Mouse (Mus musculus): Measurements from ENCODE around the gene Fam117a.
A peak's percentile ranks its signal among the peaks of the same experiment; 100 is the strongest.

Fam117a gene

DNA sequence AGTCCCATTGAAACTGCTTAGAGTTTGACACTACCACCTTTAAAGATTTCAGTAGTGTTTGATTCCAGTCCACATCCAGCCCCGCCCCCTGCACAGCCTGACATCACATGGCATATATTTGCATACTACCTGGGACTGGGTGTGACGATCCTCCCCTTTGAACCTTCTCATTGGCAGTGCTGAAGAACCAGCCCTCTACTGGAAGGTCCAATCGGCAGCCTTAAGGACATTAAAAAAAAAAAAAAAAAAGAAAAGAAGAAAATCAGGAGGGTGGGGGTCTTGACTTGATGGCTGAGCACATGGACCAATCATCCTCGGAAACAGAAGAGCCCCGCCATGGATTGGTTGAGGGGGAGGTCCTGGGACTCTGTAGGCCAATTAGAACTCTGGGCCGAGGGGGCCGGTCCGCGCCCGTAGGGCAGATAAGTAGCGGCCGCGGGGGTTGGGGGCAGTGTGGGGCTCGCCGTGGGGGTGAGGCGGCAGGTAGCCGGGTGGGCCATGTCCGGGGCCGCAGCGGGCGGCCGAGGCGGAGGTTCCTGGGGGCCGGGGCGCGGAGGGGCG lies at the start of gene Fam117a:
Gene Fam117a (plus strand): TSS at position 451 of the 561 bp plus-strand sequence.
- peak; percentile 91 to 93 for DNase-seq (ENCODE audit: low spot score in 2 of 2)

DNA sequence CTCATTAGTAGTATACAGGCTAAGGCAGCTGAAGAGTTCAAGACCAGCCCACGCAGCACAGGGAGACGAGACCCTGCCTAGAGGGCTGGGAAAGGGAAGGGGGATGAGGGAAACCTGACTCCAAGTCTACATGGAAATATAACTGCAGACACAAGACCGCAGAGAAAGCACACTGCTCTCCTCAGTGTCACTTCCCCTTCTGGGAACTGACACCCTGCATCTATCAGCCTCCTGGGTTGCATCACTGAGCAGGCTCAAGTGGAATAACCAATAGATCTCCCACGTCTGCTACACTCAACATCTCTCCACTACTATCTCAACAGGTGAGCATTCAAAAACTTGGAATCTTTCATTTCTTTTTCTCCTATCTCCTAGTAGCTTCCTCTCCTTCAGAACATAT lies 44.8 kb upstream of the Fam117a start:
- no peak for DNase-seq (ENCODE audit: low spot score in 2 of 2)

DNA sequence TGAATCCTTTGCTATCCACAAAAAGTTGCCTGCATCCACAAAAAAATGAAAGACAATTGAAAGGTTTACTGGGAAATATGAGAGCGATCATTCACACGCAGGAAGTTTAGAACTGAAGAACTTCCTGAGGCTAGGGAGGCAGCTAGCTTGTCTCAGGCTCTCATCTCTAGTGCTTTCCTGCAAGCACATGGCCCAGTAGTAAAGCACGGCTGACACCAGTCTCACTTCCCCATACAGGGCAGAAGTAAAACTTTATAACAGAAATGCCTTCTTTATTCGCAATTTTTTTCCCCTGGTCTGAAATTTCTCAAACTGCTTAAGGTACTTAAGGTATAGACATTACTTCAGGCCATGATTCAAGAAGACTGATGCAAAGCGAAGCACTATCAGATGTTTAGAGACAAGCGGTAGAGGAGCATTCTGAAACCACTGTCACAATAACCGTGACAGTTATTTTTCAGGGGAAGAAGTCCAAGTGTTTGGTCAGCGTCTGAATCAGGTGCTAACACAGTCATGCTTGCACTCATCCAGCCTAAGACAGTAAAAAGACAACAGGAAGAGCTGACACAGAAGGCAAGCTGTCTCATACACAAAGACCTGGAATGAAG lies 43.7 kb upstream of the Fam117a start:
- DNase-seq (ENCODE audit: low spot score in 2 of 2), result no peak

DNA sequence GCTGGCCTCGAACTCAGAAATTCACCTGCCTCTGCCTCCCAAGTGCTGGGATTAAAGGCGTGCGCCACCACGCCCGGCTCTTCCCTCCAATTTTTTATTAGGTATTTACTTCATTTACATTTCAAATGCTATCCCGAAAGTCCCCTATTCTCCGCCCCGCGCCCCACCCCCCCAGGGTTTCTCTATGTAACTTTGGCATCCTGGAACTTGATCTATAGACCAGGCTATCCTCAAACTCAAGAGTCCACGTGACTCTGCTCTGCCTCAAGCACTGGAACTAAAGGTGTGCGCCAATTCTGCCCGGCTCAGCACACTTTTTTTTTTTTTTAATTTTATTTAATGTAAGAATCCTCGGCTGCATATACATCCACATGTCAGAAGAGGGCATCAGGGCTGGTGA lies 41.1 kb upstream of the Fam117a start:
- DNase-seq (ENCODE audit: low spot score in 2 of 2), result no peak

DNA sequence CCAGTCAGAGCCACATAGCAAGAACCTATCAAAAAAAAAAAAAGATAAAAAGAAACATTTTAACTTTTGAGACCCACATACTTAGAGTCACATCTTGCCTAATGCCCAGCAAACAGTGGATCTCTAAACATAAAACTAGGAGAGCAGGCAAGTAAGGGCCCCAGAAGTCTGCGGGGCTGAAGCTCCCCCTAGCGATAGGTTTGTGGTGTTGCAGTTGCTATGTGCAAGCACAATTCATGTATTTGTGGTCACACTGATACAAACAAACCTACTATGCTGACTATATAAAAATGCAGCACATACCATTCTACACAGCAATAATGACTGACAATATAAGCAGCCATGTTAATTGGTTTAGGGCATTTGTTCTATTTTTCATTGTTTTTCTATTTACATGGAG lies 38.7 kb upstream of the Fam117a start:
- no peak for DNase-seq (ENCODE audit: low spot score in 2 of 2)

DNA sequence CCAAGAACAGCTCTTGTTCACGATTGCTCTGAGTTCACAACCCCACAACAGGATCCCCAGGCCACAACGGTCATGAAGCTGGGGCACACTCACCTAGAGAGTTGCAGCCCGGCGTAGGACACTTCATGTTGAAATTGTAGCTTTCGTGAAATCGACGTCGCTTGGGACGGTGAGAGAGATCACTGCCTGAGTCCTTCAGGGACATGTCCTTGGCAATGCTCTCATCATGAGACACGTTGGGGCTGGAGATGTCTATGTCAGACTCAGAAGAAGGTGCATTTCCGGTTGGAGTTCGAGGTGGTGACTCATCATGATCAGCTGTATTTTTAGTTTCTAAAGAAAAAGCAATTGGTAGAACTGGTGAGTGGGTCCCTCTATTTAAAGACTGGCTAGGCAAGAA lies 36.9 kb upstream of the Fam117a start:
- no peak for DNase-seq (ENCODE audit: low spot score in 2 of 2)

DNA sequence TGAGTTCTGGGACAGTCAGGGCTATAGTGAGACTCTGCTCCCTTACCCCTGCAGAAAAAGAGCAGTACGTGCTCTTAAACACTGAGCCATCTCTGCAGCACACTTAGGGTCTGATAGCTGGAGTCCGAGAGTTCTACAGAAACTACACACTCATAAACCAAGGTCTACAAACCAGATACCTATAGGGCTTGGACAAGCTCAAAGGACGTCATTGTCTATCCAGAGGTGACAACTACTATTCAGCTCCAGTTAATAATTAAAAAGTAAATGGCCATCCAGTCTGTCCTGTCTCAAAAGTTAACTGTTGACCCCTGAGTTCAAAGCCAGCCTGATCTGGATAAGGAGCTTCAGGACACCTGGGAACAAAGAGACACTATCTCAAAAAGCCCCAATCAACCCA lies 35.0 kb upstream of the Fam117a start:
- DNase-seq (ENCODE audit: low spot score in 2 of 2), result no peak

DNA sequence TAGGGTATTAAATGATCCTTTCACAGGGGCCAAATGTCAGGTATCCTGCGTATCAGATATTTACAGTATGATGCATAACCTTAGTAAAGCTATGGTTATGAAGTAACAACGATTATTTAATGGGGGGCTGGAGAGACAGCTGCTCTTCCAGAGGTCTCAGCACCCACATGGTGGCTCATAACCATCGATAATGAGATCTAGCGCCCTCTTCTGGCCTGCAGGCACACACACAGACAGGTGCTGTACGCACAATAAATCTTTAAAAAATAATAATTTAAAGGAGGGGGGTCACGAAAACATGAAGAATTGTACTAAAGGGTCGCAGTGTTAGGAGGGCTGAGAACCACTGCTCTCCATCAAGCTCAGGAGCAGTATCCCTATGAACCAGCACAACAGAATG lies 31.2 kb upstream of the Fam117a start:
- no peak for DNase-seq (ENCODE audit: low spot score in 2 of 2)

DNA sequence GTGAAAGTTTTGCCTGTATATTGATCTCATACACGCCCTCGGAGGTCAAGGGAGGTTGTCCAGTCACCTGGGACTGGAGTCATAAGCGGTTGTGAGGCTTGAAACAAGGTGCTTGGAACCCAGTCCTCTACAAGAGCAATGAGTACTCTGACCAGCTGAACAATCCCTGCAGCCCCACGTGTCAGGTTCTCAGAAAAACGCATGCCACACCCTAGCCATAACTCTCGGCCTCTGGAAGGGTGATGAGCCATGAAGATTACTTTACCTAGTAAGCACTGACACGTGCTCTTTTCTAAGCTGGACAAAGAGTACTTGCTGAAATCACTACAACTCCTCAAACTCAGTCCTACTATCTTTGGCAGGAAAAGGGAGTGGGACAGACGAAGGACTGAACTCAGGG lies 29.3 kb upstream of the Fam117a start:
- DNase-seq (ENCODE audit: low spot score in 2 of 2), result no peak

DNA sequence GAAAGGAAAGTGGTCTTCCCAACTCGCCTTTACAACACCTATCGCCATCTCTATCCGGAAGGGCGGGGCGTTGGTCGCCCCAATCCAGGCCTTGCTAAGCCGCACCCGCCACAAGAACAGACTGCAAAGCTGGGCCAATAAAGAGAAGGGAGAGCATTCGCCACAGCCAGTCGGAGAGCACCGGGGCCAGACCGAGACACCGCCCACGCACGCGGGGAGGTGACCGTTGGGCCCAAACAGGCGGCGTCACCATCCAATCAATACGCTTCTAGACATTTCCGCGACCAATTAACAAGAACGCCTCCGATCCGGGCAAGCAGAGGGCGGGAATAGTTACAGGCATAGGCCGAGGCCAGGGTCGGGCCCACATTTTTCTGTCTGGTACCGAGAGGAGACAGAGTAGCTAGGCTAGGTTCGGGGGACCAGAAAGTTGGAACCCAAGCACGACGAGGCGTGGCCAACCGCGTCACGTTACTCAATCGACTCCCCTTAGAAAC lies 27.3 kb upstream of the Fam117a start:
- peak; percentile 99 to 100 for DNase-seq (ENCODE audit: low spot score in 2 of 2)

DNA sequence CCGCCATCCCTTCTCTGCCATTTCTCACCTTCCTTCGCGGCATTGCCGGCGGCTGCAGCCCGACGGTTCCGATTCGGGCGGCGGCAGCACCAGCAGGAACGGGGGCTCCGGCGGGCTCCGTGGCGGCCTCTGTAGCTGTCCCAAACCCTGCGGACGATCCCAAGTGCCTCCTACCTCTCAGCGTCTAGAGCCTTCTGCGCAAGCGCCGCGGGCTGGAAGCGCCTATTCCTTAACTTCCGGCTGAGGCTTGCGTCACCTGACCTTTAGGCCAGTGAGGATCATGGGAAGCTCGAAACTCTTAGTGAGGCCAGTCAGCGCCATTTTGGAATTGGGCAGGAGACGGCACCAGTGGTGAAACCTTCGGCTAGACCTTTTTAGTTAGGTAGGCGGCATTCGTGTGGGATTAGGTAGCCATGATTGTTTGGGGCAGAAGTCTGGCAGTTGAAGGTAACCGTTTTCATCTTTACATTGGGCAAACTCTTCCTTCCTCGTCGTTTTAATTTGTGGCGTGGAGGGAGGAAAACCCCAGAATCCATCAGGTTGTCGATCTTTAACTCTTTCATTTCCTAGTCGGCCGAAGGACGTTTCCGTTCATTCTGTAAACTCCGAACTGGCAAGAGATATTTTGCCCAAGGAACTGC lies 26.7 kb upstream of the Fam117a start, which contains the start of gene Kat7:
Gene Kat7 (minus strand): TSS at position 240 of the 641 bp plus-strand sequence.
- DNase-seq (ENCODE audit: low spot score in 2 of 2), result peak; percentile 99 to 100

DNA sequence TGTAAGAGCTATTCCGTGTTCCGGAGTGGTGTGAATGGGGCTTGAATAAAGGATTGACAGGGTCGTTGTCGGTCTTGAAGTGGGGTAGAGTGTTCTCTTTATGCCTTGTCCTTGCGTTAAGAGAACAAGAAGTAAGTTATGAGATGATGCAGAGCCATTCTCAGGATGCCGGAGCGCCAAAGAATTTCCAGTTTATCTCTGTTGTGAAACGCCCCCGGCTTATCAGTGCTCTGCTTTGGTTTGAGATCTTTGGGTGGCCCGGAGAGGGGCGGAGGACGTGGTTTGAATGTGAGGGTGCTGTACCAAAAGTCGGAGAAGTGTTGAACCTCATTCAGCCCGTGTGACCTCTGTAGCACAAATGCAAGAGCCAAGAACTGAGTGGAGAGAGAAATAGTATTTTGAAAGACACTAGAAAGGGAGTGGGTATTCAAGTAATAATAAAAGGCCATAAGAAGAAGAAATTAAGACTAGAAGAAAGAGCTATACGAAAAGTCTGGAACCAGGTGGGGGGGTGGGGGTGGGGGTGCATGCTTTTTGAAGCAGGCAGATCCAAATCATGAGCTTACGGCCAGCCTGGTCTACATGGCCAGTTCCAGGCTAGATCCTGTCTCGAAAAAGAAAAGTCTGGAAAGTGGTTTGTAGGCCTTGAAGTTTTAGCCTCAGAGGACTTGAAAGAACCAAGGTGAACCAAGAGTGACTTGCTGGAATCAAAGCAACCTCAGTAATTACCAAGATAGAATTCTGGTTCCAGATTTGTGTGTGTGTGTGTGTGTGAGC lies 26.0 kb upstream of the Fam117a start:
- DNase-seq (ENCODE audit: low spot score in 2 of 2), result peak in 1 of 2 experiments; percentile 44

DNA sequence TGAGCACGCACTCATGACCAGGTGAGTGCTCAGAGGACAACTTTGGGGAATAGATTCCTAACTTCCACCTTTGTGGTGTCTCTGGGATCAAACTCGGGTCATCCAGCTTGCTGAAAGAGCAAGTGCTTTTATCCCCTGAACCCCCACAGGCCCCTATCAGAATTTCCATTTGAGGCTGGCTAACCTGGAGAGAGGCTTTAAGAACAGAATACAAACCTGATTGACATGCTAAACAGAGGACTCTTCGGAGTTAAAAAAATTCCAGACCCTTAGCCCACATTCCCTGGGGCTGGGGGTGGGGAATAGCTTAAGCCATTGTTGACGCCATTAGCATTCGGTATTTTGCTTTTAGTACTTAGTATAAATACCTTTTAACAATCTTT lies 25.4 kb upstream of the Fam117a start:
- no peak for DNase-seq (ENCODE audit: low spot score in 2 of 2)

DNA sequence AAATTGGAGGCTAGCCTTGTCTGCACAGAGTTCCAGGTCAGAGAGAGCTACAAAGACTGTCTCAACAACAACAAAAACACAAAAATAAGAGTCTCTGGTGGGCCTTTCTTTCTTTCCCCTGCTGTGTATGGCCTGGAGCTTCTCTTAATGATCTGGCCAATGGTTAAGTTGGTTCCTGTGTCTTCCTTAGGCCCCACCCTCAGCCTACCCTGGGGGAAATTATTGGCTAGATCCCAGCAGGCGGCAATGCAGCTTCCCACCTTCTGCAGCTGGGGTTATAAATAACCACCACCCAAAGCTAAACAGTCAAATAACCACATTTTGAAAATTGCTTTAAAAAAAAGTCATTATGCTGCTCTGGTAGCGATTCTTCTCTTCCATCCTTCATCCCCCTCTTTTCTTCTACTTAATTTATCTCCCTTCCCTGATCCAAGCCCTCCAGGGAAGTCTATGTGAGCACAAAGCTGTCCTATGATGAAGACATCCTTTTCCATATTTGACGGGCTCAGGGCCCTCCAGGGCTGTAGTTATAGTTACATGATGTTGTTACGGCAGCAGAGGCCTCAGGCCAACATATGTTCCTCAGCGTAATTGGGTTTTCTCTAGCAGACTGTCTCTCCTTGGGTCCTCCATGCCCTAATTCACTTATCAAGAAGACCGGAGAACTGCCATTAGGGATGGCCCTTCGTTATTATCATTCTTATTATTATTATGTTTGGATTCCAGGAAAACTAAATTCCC lies 21.4 kb upstream of the Fam117a start:
- no peak for DNase-seq (ENCODE audit: low spot score in 2 of 2)

DNA sequence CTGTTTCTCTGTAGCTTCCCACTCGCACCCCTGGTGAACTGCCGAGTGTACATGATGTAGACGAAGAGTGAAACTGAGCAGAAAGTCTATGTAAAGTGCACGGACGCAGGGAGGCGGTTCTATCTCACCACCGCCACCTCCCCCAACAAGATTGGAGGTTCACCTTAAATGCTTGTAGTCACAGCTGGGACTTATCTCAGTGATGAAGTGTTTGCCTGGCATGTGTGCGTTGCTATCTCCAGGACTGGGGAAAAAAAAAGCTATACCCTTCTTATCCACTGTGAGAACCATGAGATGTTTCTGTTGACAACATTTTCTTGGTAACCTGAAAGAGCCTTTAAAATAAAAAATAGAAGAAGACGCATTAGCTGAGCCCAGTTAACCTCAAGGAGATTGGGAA lies 18.7 kb upstream of the Fam117a start:
- no peak for DNase-seq (ENCODE audit: low spot score in 2 of 2)

DNA sequence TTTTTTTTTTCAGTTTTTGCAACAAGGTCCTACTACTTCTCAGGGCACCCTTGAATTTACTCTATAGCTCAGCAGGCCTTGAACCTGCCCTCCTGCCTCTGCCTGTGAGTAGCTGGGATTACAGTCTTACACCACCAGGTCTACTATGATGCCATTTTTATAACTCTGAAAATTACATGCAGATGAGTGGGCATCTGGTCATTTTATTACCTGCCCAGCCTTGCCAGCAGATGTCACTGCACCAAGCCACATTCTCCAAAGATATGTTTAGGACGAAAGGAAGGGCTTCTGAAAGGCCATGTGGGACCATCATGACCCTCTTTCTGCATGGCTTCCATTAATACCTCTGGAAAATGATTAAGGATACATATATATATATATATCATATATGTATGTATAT lies 17.3 kb upstream of the Fam117a start:
- no peak for DNase-seq (ENCODE audit: low spot score in 2 of 2)

DNA sequence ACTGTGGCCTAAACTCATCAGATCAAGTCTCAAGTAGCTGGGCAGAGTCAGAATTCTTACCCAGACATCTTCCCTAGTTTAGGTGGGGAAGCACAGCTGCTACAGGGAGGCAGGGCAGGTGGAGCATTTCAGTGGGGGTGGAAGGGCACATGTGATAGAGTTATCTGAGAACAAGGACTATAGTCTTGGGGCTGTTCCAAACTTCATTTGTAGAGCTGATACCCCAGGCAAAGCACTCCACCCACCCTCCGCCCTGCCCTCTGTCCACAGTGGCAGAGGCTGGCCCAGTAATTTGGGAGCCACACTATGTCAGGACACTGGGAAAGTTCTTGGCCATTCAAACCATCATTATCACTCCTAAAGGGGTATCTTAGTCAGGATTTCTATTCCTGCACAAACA lies 16.8 kb upstream of the Fam117a start:
- no peak for DNase-seq (ENCODE audit: low spot score in 2 of 2)

DNA sequence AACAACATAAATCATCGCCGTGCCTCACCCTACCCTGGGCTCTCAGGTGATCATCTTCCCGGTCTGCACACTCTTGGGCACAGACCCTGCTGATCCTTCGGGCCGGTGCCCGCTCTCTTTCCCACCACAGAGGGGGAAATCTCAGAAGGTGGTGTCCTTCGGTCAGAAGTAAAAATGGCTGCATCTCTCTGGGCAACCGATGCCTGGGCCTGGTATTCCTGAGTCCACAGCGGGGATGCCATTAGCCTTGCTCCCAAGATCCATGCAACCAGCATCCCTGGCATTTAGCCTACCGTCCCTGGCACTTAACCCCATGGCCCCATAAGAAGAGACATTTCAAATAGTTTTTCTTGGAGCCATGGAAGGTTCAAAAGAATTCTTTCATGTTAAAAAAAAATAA lies 12.6 kb upstream of the Fam117a start:
- DNase-seq (ENCODE audit: low spot score in 2 of 2), result no peak

DNA sequence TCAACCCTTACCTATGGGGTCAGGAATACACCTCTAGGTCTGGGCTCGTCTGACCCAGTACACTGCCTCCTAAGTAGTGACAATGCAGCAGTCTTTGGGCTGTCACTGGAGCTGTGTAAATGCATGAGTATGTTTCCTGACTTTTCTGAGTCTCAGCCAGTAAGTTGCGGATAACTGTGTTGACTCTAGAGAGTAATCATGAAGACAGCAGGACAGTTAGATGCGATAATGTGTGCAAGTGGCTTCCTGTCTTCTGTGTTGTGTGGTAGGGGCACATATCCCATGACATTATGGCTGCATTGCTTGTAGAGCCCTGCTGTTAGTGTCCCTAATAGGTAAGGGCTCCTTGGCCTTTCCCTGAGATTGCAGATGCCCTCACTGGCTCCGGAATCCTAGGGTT lies 11.0 kb upstream of the Fam117a start:
- DNase-seq (ENCODE audit: low spot score in 2 of 2), result no peak

DNA sequence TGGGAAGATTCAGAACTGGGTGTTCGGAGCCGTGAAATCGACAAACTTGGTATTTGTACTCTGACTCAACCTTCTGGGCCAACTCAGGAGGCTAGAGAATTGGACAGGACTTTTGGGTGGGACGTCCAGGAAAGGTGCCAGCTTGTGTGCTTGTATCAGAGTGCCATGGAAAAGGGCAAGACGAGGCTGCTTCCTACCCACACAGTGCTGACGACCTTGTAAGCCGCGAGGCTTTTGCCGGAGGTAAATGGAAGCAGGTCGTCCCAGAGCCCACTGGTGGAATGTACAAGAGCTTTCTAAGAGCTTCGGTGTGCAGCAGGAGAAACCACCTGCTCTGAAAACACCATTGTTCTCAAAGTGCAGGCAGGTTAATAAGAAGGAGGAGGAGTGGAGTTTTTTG lies 10.6 kb upstream of the Fam117a start:
- DNase-seq (ENCODE audit: low spot score in 2 of 2), result no peak

DNA sequence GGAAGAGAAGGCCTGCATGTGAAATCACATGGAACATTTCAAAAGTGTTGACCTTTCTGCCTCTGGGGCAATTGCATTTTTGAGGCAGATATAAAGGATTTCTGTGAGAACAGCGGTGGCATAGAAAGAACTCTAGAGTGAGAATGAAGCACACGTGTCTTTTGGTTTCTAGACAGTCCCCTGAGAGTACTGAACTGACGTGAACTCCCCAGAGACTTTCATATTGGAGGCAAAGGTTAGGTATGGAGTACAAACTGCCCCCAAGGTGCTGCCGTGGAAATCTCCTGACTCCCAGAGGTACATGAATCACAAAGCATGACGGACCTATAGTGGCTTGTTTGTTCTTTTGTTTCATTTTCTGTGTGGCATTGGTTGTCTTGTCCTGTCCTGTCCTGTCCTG lies 8.2 kb upstream of the Fam117a start:
- no peak for DNase-seq (ENCODE audit: low spot score in 2 of 2)

DNA sequence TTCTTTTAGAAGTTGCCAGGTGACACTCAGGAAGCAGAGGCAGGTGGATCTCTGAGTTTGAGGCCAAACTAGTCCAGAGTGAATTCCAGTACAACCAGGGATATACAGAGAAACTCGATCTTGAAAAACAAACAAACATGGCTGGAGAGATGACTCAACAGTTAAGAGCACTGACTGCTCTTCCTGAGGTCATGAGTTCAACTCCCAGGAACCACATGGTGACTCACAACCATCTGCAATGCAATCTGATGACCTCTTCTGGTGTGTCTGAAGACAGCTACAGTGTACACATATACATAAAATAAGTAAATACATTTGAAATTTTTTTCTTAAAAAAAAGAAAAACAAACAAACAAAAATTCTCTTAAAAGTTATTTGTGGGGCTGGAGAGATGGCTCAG lies 6.2 kb upstream of the Fam117a start:
- DNase-seq (ENCODE audit: low spot score in 2 of 2), result no peak

Measured in right cerebral cortex, postnatal 10 days (tissue).